Mouse (Mus musculus): ENCODE data around the gene Chst12. TPM values are rescaled to one million over a fixed set of nuclear protein-coding genes. Genes with fewer than 3 reads are reported as not detected.

Gene Chst12
- total RNA-seq, 1 experiment from 2014 or later, result 26.2 TPM

- no peak for ATAC-seq (replicated peaks in 1 of 2; ENCODE audit: insufficient read depth in 1 of 2, low FRiP score in 2 of 2, low TSS enrichment in 1 of 2, low read depth in 1 of 2, poor library complexity in 2 of 2, severe bottlenecking in 2 of 2)
Measured at GRCm38 (mm10) chr5:140510012-140511000, 5.0 kb downstream of the Chst12 start.

GRCm38 (mm10) chr5:140513921-140514320 lies 8.6 kb downstream of the Chst12 start:
- ATAC-seq (replicated peaks in 1 of 2; ENCODE audit: insufficient read depth in 1 of 2, low FRiP score in 2 of 2, low TSS enrichment in 1 of 2, low read depth in 1 of 2, poor library complexity in 2 of 2, severe bottlenecking in 2 of 2), result peak in 1 of 2 experiments; percentile 31; a peak in 1 of 4 replicates

GRCm38 (mm10) chr5:140514799-140515486 lies 9.6 kb downstream of the Chst12 start:
- peak in 1 of 2 experiments; percentile 34; a peak in 2 of 4 replicates for ATAC-seq (replicated peaks in 1 of 2; ENCODE audit: insufficient read depth in 1 of 2, low FRiP score in 2 of 2, low TSS enrichment in 1 of 2, low read depth in 1 of 2, poor library complexity in 2 of 2, severe bottlenecking in 2 of 2)

GRCm38 (mm10) chr5:140517159-140517920 lies 12.0 kb downstream of the Chst12 start:
- ATAC-seq (replicated peaks in 1 of 2; ENCODE audit: insufficient read depth in 1 of 2, low FRiP score in 2 of 2, low TSS enrichment in 1 of 2, low read depth in 1 of 2, poor library complexity in 2 of 2, severe bottlenecking in 2 of 2), result 0 out of 4 replicates have a peak, but pooled peaks have one; percentile 9 to 33

- ATAC-seq (replicated peaks in 1 of 2; ENCODE audit: insufficient read depth in 1 of 2, low FRiP score in 2 of 2, low TSS enrichment in 1 of 2, low read depth in 1 of 2, poor library complexity in 2 of 2, severe bottlenecking in 2 of 2), result no peak
Measured at GRCm38 (mm10) chr5:140517921-140518230, 12.5 kb downstream of the Chst12 start.

GRCm38 (mm10) chr5:140521196-140521595 lies 15.8 kb downstream of the Chst12 start:
- ATAC-seq (replicated peaks in 1 of 2; ENCODE audit: insufficient read depth in 1 of 2, low FRiP score in 2 of 2, low TSS enrichment in 1 of 2, low read depth in 1 of 2, poor library complexity in 2 of 2, severe bottlenecking in 2 of 2), result no peak

- no peak for ATAC-seq (replicated peaks in 1 of 2; ENCODE audit: insufficient read depth in 1 of 2, low FRiP score in 2 of 2, low TSS enrichment in 1 of 2, low read depth in 1 of 2, poor library complexity in 2 of 2, severe bottlenecking in 2 of 2)
Measured at GRCm38 (mm10) chr5:140526754-140527153, 21.4 kb downstream of the Chst12 start.

- no peak for ATAC-seq (replicated peaks in 1 of 2; ENCODE audit: insufficient read depth in 1 of 2, low FRiP score in 2 of 2, low TSS enrichment in 1 of 2, low read depth in 1 of 2, poor library complexity in 2 of 2, severe bottlenecking in 2 of 2)
Measured at GRCm38 (mm10) chr5:140538111-140538683, 32.8 kb downstream of the Chst12 start.

GRCm38 (mm10) chr5:140540106-140540505 lies 34.8 kb downstream of the Chst12 start:
- peak; percentile 73 to 83 for ATAC-seq (replicated peaks in 1 of 2; ENCODE audit: insufficient read depth in 1 of 2, low FRiP score in 2 of 2, low TSS enrichment in 1 of 2, low read depth in 1 of 2, poor library complexity in 2 of 2, severe bottlenecking in 2 of 2)

- ATAC-seq (replicated peaks in 1 of 2; ENCODE audit: insufficient read depth in 1 of 2, low FRiP score in 2 of 2, low TSS enrichment in 1 of 2, low read depth in 1 of 2, poor library complexity in 2 of 2, severe bottlenecking in 2 of 2), result no peak
Measured at GRCm38 (mm10) chr5:140542811-140543575, 37.6 kb downstream of the Chst12 start.

- ATAC-seq (replicated peaks in 1 of 2; ENCODE audit: insufficient read depth in 1 of 2, low FRiP score in 2 of 2, low TSS enrichment in 1 of 2, low read depth in 1 of 2, poor library complexity in 2 of 2, severe bottlenecking in 2 of 2), result no peak
Measured at GRCm38 (mm10) chr5:140545651-140546050, 40.3 kb downstream of the Chst12 start.

- ATAC-seq (replicated peaks in 1 of 2; ENCODE audit: insufficient read depth in 1 of 2, low FRiP score in 2 of 2, low TSS enrichment in 1 of 2, low read depth in 1 of 2, poor library complexity in 2 of 2, severe bottlenecking in 2 of 2), result no peak
Measured at GRCm38 (mm10) chr5:140546332-140546731, 41.0 kb downstream of the Chst12 start.

- ATAC-seq (replicated peaks in 1 of 2; ENCODE audit: insufficient read depth in 1 of 2, low FRiP score in 2 of 2, low TSS enrichment in 1 of 2, low read depth in 1 of 2, poor library complexity in 2 of 2, severe bottlenecking in 2 of 2), result no peak
Measured at GRCm38 (mm10) chr5:140549306-140550047, 44.1 kb downstream of the Chst12 start.

GRCm38 (mm10) chr5:140553719-140554118 lies 48.4 kb downstream of the Chst12 start:
- no peak for ATAC-seq (replicated peaks in 1 of 2; ENCODE audit: insufficient read depth in 1 of 2, low FRiP score in 2 of 2, low TSS enrichment in 1 of 2, low read depth in 1 of 2, poor library complexity in 2 of 2, severe bottlenecking in 2 of 2)

GRCm38 (mm10) chr5:140556859-140557258 lies 51.5 kb downstream of the Chst12 start:
- no peak for ATAC-seq (replicated peaks in 1 of 2; ENCODE audit: insufficient read depth in 1 of 2, low FRiP score in 2 of 2, low TSS enrichment in 1 of 2, low read depth in 1 of 2, poor library complexity in 2 of 2, severe bottlenecking in 2 of 2)

- no peak for ATAC-seq (replicated peaks in 1 of 2; ENCODE audit: insufficient read depth in 1 of 2, low FRiP score in 2 of 2, low TSS enrichment in 1 of 2, low read depth in 1 of 2, poor library complexity in 2 of 2, severe bottlenecking in 2 of 2)
Measured at GRCm38 (mm10) chr5:140562601-140563000, 57.3 kb downstream of the Chst12 start.
